Mouse (Mus musculus): ENCODE results near the gene Zbtb14.

DNA sequence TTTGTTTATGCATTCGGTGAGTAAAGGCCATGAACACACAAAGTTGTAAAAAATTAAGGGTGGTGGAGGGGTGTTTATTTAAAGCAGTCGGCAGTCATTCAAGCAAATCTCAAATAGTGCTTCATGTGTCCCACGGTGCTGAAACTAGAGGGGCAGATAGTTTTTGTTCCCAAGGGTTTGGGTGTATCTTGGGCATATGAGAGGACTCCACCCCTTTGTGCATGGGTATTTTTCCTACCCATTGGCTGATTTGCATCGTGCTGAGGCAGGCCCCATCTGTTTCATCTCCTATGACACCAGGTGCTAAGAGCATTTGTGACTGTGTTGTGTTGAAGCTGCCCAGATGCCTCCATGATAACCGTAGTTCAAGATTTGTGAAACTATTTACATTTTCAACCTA lies 55.0 kb downstream of the Zbtb14 start:
- TF ChIP-seq CTCF (IDR thresholded peaks at IDR 0.05; ENCODE audit: low read depth): no peak
- TF ChIP-seq EP300 (IDR thresholded peaks at IDR 0.05; ENCODE audit: low read depth): no peak

All from liver, embryonic 14.5 days (tissue).